In genomic region chr5:19227791-19228331, GRCm38 (mm10) we compare ENCODE assay signal across 9 mouse cellular contexts. TPM values are rescaled to one million over a fixed set of nuclear protein-coding genes. Genes with fewer than 3 reads are reported as not detected.
DNase-seq lines count a peak whose midpoint lies in the region; ATAC-seq and TF ChIP-seq lines count a peak whose summit lies in the region.
"Had no signal": no experiment of that assay in that cellular context is flagged by ENCODE, and none has a peak within 500 bp of the region (broad histone marks: within the 10 kb centered on the region; RNA-seq: fewer than 3 reads in every experiment).

No protein-coding gene starts in this region.

- H3K4me3 ChIP-seq in intestine, embryonic 14.5 days (ENCODE audit: low read depth, low read length): peak overlapping the region; percentile 64
- H3K4me3 ChIP-seq in left cerebral cortex, adult 2 months: peak overlapping the region; percentile 77

- peak; percentile 30 for DNase-seq in R1 (ENCODE audit: low read depth, low spot score)
- peak; percentile 74 for DNase-seq in embryo, embryonic 10 days (ENCODE audit: low spot score)
- DNase-seq in gastrocnemius, postnatal 14 days: peak; percentile 42
- DNase-seq in intestine, embryonic 14.5 days (ENCODE audit: low spot score): peak; percentile 63
- DNase-seq in left cerebral cortex, adult 2 months (ENCODE audit: extremely low spot score in 1 of 2, low spot score in 2 of 2): peak; percentile 39 to 52
- DNase-seq in mesoderm, embryonic 11.5 days (ENCODE audit: low read depth, low spot score): peak; percentile 27
- peak; percentile 5 for DNase-seq in right cerebral cortex, postnatal 4 days
- DNase-seq in spleen, postnatal 36 days (ENCODE audit: low spot score in 2 of 2): no peak

- no peak overlapping the region for H3K27ac ChIP-seq in intestine, embryonic 14.5 days (ENCODE audit: low read depth)
- peak overlapping the region; percentile 87 for H3K27ac ChIP-seq in left cerebral cortex, adult 2 months

- H3K36me3 ChIP-seq in intestine, embryonic 14.5 days (ENCODE audit: control insufficient read depth, insufficient read depth, low read length): no peaks in the 10 kb centered on the region
- H3K36me3 ChIP-seq: G1E had no signal

- no peak for TF ChIP-seq CTCF in left cerebral cortex, adult 2 months (IDR thresholded peaks at IDR 0.05)

- ATAC-seq in intestine, embryonic 14.5 days (replicated peaks; ENCODE audit: low FRiP score, low TSS enrichment, low read depth): peak; percentile 3; the same call in 1 of the 2 replicates

- intact Hi-C loops in gastrocnemius, postnatal 14 days (cut with DNase I; ENCODE audit: low total_unique reads): no loop called here
- intact Hi-C loops in left cerebral cortex, adult 2 months (cut with DNase I): loop anchor here (10.0 kb wide), 1 partner anchor 743 kb away; no protein-coding TSS in a partner anchor

- no peaks in the 10 kb centered on the region for H3K9me3 ChIP-seq in intestine, embryonic 14.5 days (ENCODE audit: control insufficient read depth, low read length)

- H3K9ac ChIP-seq in intestine, embryonic 14.5 days (ENCODE audit: low read length): no peak overlapping the region

- no peaks in the 10 kb centered on the region; the same call in 1 of the 2 replicates for H3K4me1 ChIP-seq in intestine, embryonic 14.5 days (replicated peaks; ENCODE audit: control insufficient read depth, insufficient read depth, low read length)

- 2% methylated on average over 14 of the region's 14 CpGs for WGBS in intestine, embryonic 14.5 days

- peaks cover 9% of the 10 kb centered on the region for H3K27me3 ChIP-seq in intestine, embryonic 14.5 days (replicated peaks; ENCODE audit: control insufficient read depth, insufficient read depth, low read length)

- H3K4me2 ChIP-seq in intestine, embryonic 14.5 days (ENCODE audit: low read length): peak overlapping the region; percentile 92

RNA-seq across cellular contexts. Expression of gene Magi2, which starts 1.0 kb away (rescaled TPM):
- total RNA-seq in gastrocnemius, postnatal 14 days (2021): 1 to 10 TPM; 2.1 to 3.6 TPM
- polyA plus RNA-seq in intestine, embryonic 14.5 days (2014; fragmentation: Nextera tagmentation; extraction: Ambion mirVana): 2.7 and 3.2 TPM in 2 replicates
- total RNA-seq in left cerebral cortex, adult 2 months (2021): 100 to 1,000 TPM; 139 to 145 TPM

Comparison
In these comparisons a context has a peak if more than half of its experiments do, and no peak if none do; other contexts are left out.
1. DNase-seq: peak in R1 (single experiment), embryo, embryonic 10 days (single experiment), gastrocnemius, postnatal 14 days (single experiment), intestine, embryonic 14.5 days (single experiment), left cerebral cortex, adult 2 months (2 of 2), mesoderm, embryonic 11.5 days (single experiment) and right cerebral cortex, postnatal 4 days (single experiment); none in spleen, postnatal 36 days (0 of 2).
2. RNA of gene Magi2, which starts 1.0 kb away (total RNA-seq): 139 to 145 TPM in left cerebral cortex, adult 2 months; 2.1 to 3.6 TPM in gastrocnemius, postnatal 14 days; every median in the first group is over 10 times any median in the second.